In the genomic region with DNA sequence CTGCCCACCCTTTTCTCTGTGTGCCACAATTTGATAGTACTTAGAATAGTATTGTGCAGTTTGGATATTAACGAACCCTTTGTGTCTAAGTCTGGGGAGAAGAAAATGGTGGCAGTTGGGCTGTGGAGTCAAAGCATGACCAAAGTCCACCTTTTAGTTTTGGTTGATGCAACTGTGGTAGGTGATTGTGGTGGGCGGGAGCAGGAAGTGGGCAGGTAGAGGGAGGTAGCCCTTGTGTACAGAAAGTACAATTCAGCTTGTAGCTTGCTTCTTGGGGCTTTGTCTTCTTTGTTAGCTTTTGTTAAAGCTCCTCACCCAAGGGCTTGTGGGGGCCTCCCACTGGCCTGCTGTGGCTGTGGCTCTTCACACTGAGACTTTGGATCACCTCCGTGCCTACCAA, we compare ENCODE assay signal across 14 mouse cellular contexts.
"Had no signal": no experiment of that assay in that cellular context is flagged by ENCODE, and none has a peak within 500 bp of the region (broad histone marks: within the 10 kb centered on the region; RNA-seq: fewer than 3 reads in every experiment).

No protein-coding gene starts in this region.

- H3K9me3 ChIP-seq: hindbrain, embryonic 15.5 days; limb, embryonic 13.5 days; liver, embryonic 15.5 days; neural tube, embryonic 15.5 days had no signal

- H3K4me1 ChIP-seq: hindbrain, embryonic 15.5 days; limb, embryonic 13.5 days; liver, embryonic 15.5 days; neural tube, embryonic 15.5 days had no signal

- H3K27ac ChIP-seq: hindbrain, embryonic 15.5 days; limb, embryonic 13.5 days; liver, embryonic 15.5 days; neural tube, embryonic 15.5 days had no signal

- H3K27me3 ChIP-seq: hindbrain, embryonic 15.5 days; limb, embryonic 13.5 days; liver, embryonic 15.5 days; neural tube, embryonic 15.5 days had no signal

- H3K9ac ChIP-seq: hindbrain, embryonic 15.5 days; limb, embryonic 13.5 days; liver, embryonic 15.5 days; neural tube, embryonic 15.5 days had no signal

- H3K4me2 ChIP-seq: hindbrain, embryonic 15.5 days; limb, embryonic 13.5 days; liver, embryonic 11.5 days; liver, embryonic 15.5 days; neural tube, embryonic 15.5 days had no signal

- ATAC-seq: inflammation-experienced regulatory T-cells, adult 6 months; lung, postnatal 0 days had no signal

- H3K4me3 ChIP-seq: hindbrain, embryonic 15.5 days; limb, embryonic 13.5 days; liver, embryonic 15.5 days; myocyte; neural tube, embryonic 15.5 days had no signal

- DNase-seq: layer of hippocampus, adult 9-11 months; layer of hippocampus, postnatal 36 days; left cerebral cortex, postnatal 4 days; lung, adult 2 months; midbrain, embryonic 14.5 days; thymus, postnatal 14 days had no signal
